Mouse (Mus musculus) midbrain, embryonic 12.5 days (tissue): ENCODE results near the gene Depdc5. TPM values are rescaled to one million over a fixed set of nuclear protein-coding genes. Genes with fewer than 3 reads are reported as not detected.
"Not testable (repeated sequence)": the region's sequence is repeated elsewhere in the genome, so short reads cannot be mapped to it uniquely, and the experiment has no call there.

Experiments
- ATAC-seq: fragments of 200-750 bp; cut with Nextera tagmentation; 2 replicates; pipeline ENCODE4 v1.8.0; 2017; ENCODE audit warnings: low read depth, moderate TSS enrichment, moderate library complexity; ENCODE audit not compliant: low FRiP score
- H3K27ac ChIP-seq: fragments of 300-500 bp; sonication (generic); replicated peaks from 2 replicates; pipeline ENCODE4 v1.5.1; 2016; ENCODE audit warnings: mild to moderate bottlenecking
- H3K27me3 ChIP-seq: fragments of 300-500 bp; sonication (generic); 2 replicates; pipeline ENCODE4 v1.6.1; 2016; ENCODE audit warnings: mild to moderate bottlenecking
- H3K36me3 ChIP-seq: fragments of 300-500 bp; sonication (generic); 2 replicates; pipeline ENCODE4 v1.6.1; 2016
- H3K4me1 ChIP-seq: fragments of 300-500 bp; sonication (generic); 2 replicates; pipeline ENCODE4 v1.6.1; 2016
- H3K4me2 ChIP-seq: fragments of 300-500 bp; sonication (generic); replicated peaks from 2 replicates; pipeline ENCODE4 v1.6.1; 2016; ENCODE audit warnings: mild to moderate bottlenecking, moderate library complexity
- H3K4me3 ChIP-seq: fragments of 300-500 bp; sonication (generic); 2 replicates; pipeline ENCODE4 v1.5.1; 2016; ENCODE audit warnings: mild to moderate bottlenecking
- H3K9ac ChIP-seq: fragments of 300-500 bp; sonication (generic); replicated peaks from 2 replicates; pipeline ENCODE4 v1.6.1; 2016; ENCODE audit warnings: mild to moderate bottlenecking, moderate library complexity
- H3K9me3 ChIP-seq: fragments of 300-500 bp; sonication (generic); 2 replicates; pipeline ENCODE4 v1.6.1; 2016; ENCODE audit warnings: mild to moderate bottlenecking
- WGBS: fragments of 180-500 bp; shearing (Covaris S2); methylation state at CpG from one replicate; pipeline ENCODE4 v1.1.7; 2016; 5-methylcytosine and 5-hydroxymethylcytosine counted together
- polyA plus RNA-seq: library from polyadenylated mRNA; unstranded; fragments of >200 nt; fragmentation: Nextera tagmentation; extraction: Ambion mirVana; gene quantifications from 2 replicates; pipeline ENCODE4 v1.2.1, GENCODE M21; 2016

The Depdc5 gene
- polyA plus RNA-seq = 41.6 and 42.8 TPM in 2 replicates

- under 1% methylated on average over 59 of the region's 64 CpGs for WGBS
- H3K4me2 ChIP-seq = peak within 1 kb of the TSS; percentile 79
- peak within 1 kb of the TSS; percentile 84 for H3K9ac ChIP-seq
- H3K27me3 ChIP-seq = no peaks in the 10 kb centered on the region
- H3K36me3 ChIP-seq = peaks cover 20% of the 10 kb centered on the region
- ATAC-seq = peak; percentile 97
- no peaks in the 10 kb centered on the region for H3K9me3 ChIP-seq
- 0 out of 2 replicates have a peak within 1 kb of the TSS, but pooled peaks have one; percentile 30 for H3K27ac ChIP-seq
- H3K4me3 ChIP-seq = peak within 1 kb of the TSS; percentile 74
- H3K4me1 ChIP-seq = peaks cover 10% of the 10 kb centered on the region
Measured at GRCm38 (mm10) chr5:32863253-32864228, at the start of gene Depdc5. Depdc5 (plus strand) TSS chr5:32863701.

DNA sequence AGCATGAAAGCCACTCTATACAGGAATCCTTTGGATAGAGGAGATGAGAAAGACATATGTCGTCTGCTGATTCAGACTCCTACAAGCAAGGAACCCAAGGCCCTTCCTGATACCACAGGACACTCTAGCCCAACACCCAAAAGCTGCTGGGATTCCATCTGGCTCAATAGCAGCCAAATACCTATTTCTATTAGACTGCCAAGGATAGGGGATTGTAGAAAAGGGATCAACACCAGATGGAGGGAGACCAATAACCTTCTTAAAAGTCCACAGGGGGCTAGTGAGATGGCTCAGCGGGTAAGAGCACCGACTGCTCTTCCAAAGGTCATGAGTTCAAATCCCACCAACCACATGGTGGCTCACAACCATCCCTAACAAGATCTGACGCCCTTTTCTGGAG is 48.1 kb upstream of the Depdc5 start:
- Histone ChIP-seq H3K27ac (no peak overlapping the region), H3K27me3 (no peaks in the 10 kb centered on the region), H3K36me3 (peaks cover 67% of the 10 kb centered on the region), H3K4me3 (no peak overlapping the region), H3K9me3 (no peaks in the 10 kb centered on the region), H3K9ac (no peak overlapping the region), H3K4me1 (no peaks in the 10 kb centered on the region), H3K4me2 (no peak overlapping the region)
- ATAC-seq = no peak
- WGBS = 88% methylated on average over 4 of the region's 4 CpGs

DNA sequence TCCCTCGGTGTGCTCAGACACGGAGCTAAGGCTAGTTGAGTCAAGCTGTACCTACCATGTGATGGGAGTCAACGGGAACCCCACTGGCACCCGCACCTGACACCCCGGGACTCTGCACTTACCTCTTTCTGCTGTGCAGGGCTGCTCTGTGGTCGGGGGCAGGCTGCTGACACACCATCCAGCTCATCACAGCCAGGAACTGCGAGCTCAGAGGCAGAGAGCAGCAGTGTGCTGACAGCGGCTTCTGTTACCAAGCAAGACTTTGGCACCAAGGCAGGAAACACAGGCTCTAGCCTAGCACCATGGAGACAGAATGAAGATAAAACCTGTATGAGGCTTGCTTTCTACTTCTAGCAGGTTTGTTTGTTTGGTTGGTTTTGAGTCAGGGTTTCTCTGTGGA is 43.0 kb upstream of the Depdc5 start:
- Histone ChIP-seq H3K4me3 (no peak overlapping the region), H3K27ac (no peak overlapping the region), H3K27me3 (no peaks in the 10 kb centered on the region), H3K4me2 (no peak overlapping the region), H3K9ac (no peak overlapping the region), H3K9me3 (no peaks in the 10 kb centered on the region), H3K4me1 (no peaks in the 10 kb centered on the region), H3K36me3 (peaks cover 65% of the 10 kb centered on the region)
- no peak for ATAC-seq
- WGBS = 91% methylated on average over 8 of the region's 8 CpGs

GRCm38 (mm10) chr5:32827009-32827408 is 36.5 kb upstream of the Depdc5 start, which contains the start of gene Gm20671:
Gm20671 (minus strand) TSS chr5:32827109.
- WGBS = 95% methylated on average over 7 of the region's 7 CpGs
- Histone ChIP-seq H3K4me2 (no peak within 1 kb of the TSS), H3K9ac (no peak within 1 kb of the TSS), H3K27me3 (no peaks in the 10 kb centered on the region), H3K27ac (no peak within 1 kb of the TSS), H3K4me1 (no peaks in the 10 kb centered on the region), H3K36me3 (peaks cover 72% of the 10 kb centered on the region), H3K9me3 (no peaks in the 10 kb centered on the region), H3K4me3 (no peak within 1 kb of the TSS)
- no peak for ATAC-seq

DNA sequence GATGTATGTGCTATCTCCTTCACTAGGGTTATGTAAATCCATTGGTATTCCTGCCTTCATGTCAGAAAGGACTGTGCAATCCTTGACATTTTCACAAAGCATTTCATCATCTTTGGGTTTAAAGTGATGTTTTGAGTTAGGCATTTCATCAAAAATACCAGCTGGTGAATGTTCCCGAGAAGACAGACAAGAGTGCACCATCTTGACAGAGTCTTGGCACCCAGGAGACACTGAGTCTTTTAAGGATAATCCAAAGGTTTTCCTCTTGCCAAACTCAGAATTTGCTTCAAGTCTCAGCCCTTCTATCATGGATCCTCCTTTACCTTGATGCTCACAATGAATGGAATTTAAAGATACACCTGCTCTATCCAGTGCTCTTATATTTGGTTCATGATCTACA is 34.7 kb upstream of the Depdc5 start:
- not testable (repeated sequence) for H3K27me3 ChIP-seq, H3K4me1 ChIP-seq, H3K27ac ChIP-seq, H3K4me3 ChIP-seq, ATAC-seq, H3K4me2 ChIP-seq, H3K9me3 ChIP-seq, H3K9ac ChIP-seq
- H3K36me3 ChIP-seq = peaks cover 80% of the 10 kb centered on the region
- 94% methylated on average over 1 of the region's 1 CpGs for WGBS

DNA sequence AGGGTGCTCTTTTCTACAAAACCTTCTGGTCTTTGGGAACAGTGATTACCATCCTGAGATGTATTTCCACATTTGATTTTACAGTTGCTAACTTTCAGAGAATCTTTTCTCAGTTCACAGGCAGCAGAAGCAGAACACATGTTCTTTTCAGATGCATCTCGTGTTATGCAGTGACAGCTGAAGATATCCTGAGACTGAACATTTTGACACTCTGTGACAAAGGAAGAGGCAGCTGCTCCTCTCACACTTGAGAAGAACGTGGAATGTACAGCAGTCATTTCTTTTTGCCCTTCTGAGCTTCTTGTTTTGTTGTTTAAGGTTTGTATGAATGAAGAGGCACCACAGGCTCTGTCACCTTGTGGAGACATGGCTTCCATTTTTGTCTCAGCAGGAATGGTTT is 33.4 kb upstream of the Depdc5 start:
- WGBS = 95% methylated on average over 2 of the region's 2 CpGs
- peaks cover 93% of the 10 kb centered on the region for H3K36me3 ChIP-seq
- H3K4me1 ChIP-seq = no peaks in the 10 kb centered on the region
- no peaks in the 10 kb centered on the region for H3K9me3 ChIP-seq
- no peaks in the 10 kb centered on the region for H3K27me3 ChIP-seq
- no peak overlapping the region for H3K4me3 ChIP-seq
- H3K4me2 ChIP-seq = no peak overlapping the region
- no peak for ATAC-seq
- H3K27ac ChIP-seq = no peak overlapping the region
- no peak overlapping the region for H3K9ac ChIP-seq

DNA sequence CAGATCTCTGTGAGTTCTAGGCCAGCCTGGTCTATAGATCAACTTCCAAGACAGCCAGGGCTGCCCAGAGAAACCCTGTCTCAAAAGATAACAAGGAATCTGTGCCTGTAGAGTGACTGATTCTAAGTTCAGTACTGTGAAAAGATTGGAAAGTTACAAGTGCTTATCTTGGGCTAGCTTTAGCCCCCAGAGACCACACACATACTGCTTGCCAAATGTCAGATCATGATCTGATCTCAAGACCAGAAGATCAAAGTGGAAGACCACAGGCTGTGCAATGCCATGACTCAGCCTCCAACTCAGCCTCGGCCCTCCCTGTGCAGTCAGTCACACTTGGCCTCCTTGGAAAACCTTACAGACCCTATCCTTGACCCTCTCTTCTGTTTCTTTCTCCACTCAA is 29.0 kb upstream of the Depdc5 start:
- Histone ChIP-seq H3K27me3 (no peaks in the 10 kb centered on the region), H3K9ac (no peak overlapping the region), H3K27ac (no peak overlapping the region), H3K36me3 (peaks cover 85% of the 10 kb centered on the region), H3K9me3 (no peaks in the 10 kb centered on the region), H3K4me1 (no peaks in the 10 kb centered on the region), H3K4me3 (no peak overlapping the region), H3K4me2 (no peak overlapping the region)
- no peak for ATAC-seq
- WGBS = 90% methylated on average over 1 of the region's 1 CpGs

DNA sequence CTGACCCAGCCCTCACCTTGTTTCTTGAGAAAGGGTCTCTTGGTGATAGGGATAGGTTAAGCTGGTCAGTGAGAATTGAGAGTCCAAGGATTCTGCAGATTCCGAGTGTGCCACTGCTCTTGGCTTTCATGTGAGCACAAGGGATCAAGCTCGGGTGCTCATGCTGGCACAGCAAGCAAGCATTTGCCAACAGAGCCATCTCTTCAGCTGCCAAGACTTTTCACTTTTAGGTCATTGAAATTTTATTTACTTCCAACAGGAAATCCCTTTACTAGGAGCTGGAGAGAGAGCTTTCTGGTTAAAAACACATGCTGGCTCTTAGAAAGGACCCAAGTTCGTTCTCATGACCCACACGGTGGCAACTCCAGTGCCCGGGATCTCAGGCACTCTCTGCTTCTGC is 26.5 kb upstream of the Depdc5 start:
- no peaks in the 10 kb centered on the region for H3K27me3 ChIP-seq
- WGBS = 94% methylated on average over 5 of the region's 5 CpGs
- H3K27ac ChIP-seq = no peak overlapping the region
- ATAC-seq = no peak
- no peaks in the 10 kb centered on the region for H3K9me3 ChIP-seq
- H3K4me1 ChIP-seq = no peaks in the 10 kb centered on the region
- H3K36me3 ChIP-seq = peaks cover 83% of the 10 kb centered on the region
- H3K4me3 ChIP-seq = no peak overlapping the region
- H3K4me2 ChIP-seq = no peak overlapping the region
- H3K9ac ChIP-seq = no peak overlapping the region

- no peak overlapping the region for H3K27ac ChIP-seq
- peaks cover 82% of the 10 kb centered on the region for H3K36me3 ChIP-seq
- no peaks in the 10 kb centered on the region for H3K27me3 ChIP-seq
- no peak overlapping the region for H3K4me2 ChIP-seq
- H3K4me1 ChIP-seq = no peaks in the 10 kb centered on the region
- no peaks in the 10 kb centered on the region for H3K9me3 ChIP-seq
- 95% methylated on average over 2 of the region's 2 CpGs for WGBS
- no peak overlapping the region for H3K4me3 ChIP-seq
- no peak overlapping the region for H3K9ac ChIP-seq
- no peak for ATAC-seq
Measured at GRCm38 (mm10) chr5:32840029-32840428, 23.5 kb upstream of the Depdc5 start.

GRCm38 (mm10) chr5:32849178-32849577 is 14.3 kb upstream of the Depdc5 start:
- peaks cover 37% of the 10 kb centered on the region for H3K36me3 ChIP-seq
- WGBS = 95% methylated on average over 3 of the region's 3 CpGs
- peaks cover 24% of the 10 kb centered on the region for H3K4me1 ChIP-seq
- H3K4me3 ChIP-seq = no peak overlapping the region
- H3K9ac ChIP-seq = no peak overlapping the region
- no peaks in the 10 kb centered on the region for H3K27me3 ChIP-seq
- no peak overlapping the region for H3K27ac ChIP-seq
- no peak overlapping the region for H3K4me2 ChIP-seq
- no peaks in the 10 kb centered on the region for H3K9me3 ChIP-seq
- no peak for ATAC-seq

GRCm38 (mm10) chr5:32849580-32849979 is 13.9 kb upstream of the Depdc5 start:
- Histone ChIP-seq H3K4me1 (peaks cover 24% of the 10 kb centered on the region), H3K36me3 (peaks cover 33% of the 10 kb centered on the region)
- 94% methylated on average over 3 of the region's 3 CpGs for WGBS

GRCm38 (mm10) chr5:32852026-32852425 is 11.5 kb upstream of the Depdc5 start:
- peak overlapping the region; percentile 0; the same call in 1 of the 2 replicates for H3K4me3 ChIP-seq
- peak overlapping the region; percentile 38 for H3K4me2 ChIP-seq
- H3K9ac ChIP-seq = peak overlapping the region; percentile 39
- H3K9me3 ChIP-seq = no peaks in the 10 kb centered on the region
- H3K27me3 ChIP-seq = no peaks in the 10 kb centered on the region
- peaks cover 24% of the 10 kb centered on the region for H3K4me1 ChIP-seq
- WGBS = 77% methylated on average over 6 of the region's 6 CpGs
- H3K27ac ChIP-seq = no peak overlapping the region
- peaks cover 11% of the 10 kb centered on the region for H3K36me3 ChIP-seq
- no peak for ATAC-seq

More at GRCm38 (mm10) chr5:32849580-32849979, 13.9 kb upstream of the Depdc5 start:
- not testable (repeated sequence) for H3K4me2 ChIP-seq, ATAC-seq, H3K4me3 ChIP-seq, H3K9ac ChIP-seq, H3K27ac ChIP-seq, H3K9me3 ChIP-seq, H3K27me3 ChIP-seq
